Mouse (Mus musculus): ENCODE results near the gene Ap5z1.

Gene Ap5z1

GRCm38 (mm10) chr5:142463461-142464454 is at the start of gene Ap5z1:
Ap5z1 (plus strand) TSS chr5:142463944.
- CTCF ChIA-PET = no interaction called here

DNA sequence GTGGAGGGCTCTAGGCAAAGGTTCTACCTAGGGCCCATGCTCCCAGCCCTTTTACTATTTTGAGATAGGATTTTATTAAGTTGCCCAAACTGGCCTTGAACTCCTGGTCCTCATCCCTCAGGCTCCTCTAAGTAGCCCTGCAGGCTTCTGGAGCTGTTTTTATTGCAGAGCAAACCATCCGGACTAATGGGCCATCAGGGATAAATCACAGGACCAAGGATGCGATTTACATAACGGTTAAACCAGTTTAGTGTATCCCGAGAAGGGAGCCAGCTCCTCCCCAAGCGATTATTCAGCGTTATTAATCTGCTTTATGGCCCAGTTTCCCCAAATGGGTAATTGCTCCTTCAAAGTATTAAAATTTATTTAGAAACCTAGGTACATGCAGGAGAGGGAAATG is 48.3 kb upstream of the Ap5z1 start:
- CTCF ChIA-PET = no interaction called here

DNA sequence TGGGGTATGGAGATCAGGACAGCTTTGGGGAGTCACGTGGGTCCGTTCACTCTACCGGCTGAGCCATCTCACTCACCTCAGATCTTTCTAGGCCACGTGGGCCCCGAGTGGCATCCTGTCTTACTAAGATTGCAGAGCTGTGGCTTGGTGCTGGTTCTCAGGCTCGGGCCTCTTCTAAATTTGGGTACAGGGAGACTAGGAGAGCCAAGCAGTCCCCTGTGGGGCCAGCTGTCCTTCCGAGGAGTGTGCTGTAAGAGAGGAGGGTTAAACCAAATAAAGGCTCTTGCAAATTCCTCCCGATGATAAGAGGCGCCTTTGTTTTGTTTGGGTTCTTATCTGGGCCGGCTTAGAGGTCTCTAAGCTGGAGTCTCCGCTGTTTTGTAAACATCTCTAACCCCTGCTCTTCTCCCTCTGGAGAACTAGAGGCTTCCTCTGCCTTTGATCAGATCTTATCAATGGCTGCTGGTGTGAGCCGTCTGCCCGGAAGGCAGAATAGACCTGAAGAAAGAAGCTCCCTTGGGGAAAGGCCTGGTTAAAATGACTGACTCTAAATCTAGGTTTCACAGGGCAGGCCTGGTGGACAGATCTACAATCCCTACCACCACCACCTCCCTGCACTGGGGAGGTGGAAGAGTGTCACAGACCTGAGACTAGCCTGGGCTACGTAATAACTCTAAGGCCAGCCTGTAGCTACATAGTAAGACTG is 47.5 kb upstream of the Ap5z1 start:
- CTCF ChIA-PET = no interaction called here

DNA sequence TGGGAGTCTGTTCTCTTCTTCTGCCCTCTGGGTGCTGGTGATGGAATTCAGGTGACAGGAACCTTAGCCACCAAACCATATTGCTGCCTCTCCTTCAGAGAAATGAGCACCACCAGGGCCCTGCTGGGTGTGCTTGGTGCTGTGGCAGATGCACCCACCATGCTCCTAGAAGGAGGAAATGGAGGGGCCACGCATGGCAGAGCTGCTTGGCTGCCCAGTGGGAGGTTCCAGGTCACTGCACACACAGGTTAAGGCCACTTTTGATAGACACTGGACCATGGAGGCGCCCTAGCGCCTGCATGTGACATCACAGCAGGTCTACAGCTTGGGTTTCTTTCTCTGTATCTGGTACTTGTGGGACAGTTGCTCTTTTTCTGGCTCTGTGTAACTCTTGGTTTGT is 46.6 kb upstream of the Ap5z1 start:
- CTCF ChIA-PET = interaction anchor here (1.0 kb wide), 1 partner anchor 67 kb away, joined by 3 read pairs; no protein-coding TSS in a partner anchor

GRCm38 (mm10) chr5:142417876-142418275 is 45.9 kb upstream of the Ap5z1 start:
- CTCF ChIA-PET = interaction anchor here (1.0 kb wide), 1 partner anchor 68 kb away, joined by 3 read pairs; no protein-coding TSS in a partner anchor

DNA sequence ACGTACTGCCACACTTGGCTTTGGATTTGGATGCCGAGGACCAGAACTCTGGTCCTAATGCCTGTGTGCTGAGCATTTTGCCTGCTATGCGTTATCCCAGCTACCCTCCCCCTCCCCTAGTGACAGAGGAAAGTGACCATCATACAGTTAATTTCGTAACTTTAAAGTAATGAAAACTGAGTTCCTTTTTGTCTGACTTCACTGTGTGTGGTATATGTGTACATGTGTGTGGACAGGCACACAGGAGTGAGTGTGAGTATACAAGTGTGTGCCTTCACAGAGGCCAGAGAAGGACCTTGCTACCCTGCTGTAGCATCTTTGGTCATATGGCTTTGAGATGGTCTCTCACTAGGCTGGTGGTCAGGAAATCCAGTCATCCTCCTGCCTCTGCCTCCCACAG is 45.3 kb upstream of the Ap5z1 start:
- CTCF ChIA-PET = no interaction called here

GRCm38 (mm10) chr5:142420317-142420716 is 43.4 kb upstream of the Ap5z1 start:
- CTCF ChIA-PET = no interaction called here

- CTCF ChIA-PET = no interaction called here
Observed at GRCm38 (mm10) chr5:142420920-142421319, 42.8 kb upstream of the Ap5z1 start.

- CTCF ChIA-PET = no interaction called here
Observed at GRCm38 (mm10) chr5:142421886-142422285, 41.9 kb upstream of the Ap5z1 start.

DNA sequence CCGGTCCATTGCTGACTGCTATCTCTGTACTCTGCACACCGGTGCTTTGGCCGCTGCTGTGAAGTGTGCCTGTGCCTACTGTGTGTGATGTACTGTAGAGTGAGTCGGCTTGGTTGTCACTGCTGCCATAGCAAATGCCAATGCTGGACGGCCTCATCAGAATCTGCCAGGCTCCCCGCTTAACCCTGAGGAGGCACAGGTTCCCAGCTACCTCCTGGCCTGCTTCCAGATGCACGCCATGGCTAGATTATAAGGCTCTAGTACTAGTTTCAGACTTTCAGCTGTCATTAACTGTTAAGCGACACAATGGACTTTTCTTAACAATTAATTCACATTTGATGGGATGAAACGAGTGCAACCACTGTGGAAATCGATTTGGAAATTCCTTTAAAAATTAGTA is 40.6 kb upstream of the Ap5z1 start:
- CTCF ChIA-PET = no interaction called here

DNA sequence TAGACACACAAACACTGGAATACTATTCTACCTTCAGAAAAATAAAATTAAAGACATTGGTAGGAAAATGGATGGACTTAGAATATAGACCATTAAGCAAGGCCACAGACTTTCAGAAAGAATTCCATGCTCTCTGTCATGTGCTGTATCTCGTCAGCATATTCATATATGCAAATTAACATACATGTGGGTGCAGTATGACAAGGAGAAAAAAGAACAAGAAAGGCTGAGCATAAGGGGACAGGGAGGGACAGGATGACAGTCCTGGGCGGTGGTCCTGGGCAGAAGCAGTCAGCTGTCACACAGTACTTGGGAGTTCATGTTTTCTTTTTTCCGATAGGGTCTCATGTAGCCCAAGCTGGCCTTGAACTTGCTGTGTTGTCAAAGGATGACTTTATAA is 40.0 kb upstream of the Ap5z1 start:
- CTCF ChIA-PET = no interaction called here

DNA sequence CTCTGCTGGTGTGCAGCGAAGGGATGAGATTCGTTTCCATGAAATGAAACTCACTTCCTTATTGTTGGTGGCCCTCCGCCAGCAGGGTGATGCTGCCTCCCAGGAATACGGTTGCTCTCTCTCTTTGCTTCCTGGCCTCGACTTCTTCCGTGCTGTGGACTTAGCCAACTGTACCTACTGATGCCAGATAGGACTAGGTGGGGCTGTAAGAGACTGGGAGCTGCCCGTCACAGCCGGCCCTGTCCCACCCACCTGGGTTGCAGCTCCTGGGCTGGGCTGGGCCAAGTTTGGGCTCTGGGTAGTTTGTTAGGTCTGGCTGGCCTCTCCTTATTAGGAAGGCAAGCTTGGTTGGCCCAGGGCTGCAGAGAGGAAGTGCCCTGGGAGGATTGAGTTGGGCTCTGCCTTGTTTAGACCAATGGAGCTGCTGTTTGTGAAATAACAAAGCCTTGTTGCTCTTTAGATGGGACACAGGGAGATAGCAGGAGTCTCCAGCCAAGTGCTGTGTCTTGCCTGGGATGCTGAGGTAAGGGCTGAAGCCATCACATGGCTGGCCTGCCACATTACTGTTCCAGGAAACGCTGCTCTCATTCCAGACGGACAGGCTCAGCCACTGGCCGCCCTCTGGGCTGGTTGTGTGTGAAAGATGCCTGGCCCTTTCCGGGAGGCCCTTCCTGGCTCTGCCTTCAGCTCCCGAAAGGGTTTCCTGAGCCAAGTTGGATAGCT is 39.0 kb upstream of the Ap5z1 start:
- CTCF ChIA-PET = interaction anchor here (0.5 kb wide), 1 partner anchor 358 kb away, joined by 3 read pairs; no protein-coding TSS in a partner anchor

DNA sequence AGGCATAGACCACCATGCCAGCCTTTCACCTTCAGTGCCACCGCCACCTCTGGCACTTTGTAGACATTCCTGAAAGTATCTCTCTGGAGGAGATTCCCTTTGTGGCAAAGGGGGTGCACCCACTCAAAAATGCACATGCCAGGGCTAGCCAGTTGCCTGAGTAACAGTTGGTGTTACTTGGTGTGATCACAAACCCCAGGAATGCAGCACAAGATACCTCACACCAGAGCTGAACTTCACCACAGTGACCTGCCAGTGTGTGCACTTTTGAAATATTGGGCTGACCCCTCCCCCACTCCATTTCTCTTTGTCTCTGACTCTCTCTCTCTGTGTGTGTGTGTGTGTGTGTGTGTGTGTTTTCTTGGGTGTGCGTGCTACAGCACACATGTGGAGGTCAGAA is 37.3 kb upstream of the Ap5z1 start:
- CTCF ChIA-PET = no interaction called here

- CTCF ChIA-PET = no interaction called here
Observed at GRCm38 (mm10) chr5:142427876-142428275, 35.9 kb upstream of the Ap5z1 start.

DNA sequence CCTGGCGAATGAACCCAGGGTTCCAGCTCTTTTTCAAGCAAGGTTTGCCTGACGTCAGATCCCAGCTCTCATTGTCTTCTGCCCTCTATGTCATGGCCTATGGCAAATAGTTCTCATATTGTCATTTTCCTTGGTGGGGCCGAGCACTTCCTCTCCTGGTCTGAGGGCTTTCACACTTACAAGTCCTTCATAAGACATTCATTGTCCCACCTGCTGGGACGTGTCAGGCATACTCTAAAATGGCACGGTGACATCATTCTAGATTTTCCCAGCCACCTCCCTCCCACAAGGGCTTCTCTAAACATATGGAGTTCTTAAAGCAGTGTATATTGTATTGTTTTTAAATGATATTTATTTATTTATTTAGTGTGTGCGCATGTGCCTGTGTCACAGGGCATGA is 35.1 kb upstream of the Ap5z1 start:
- CTCF ChIA-PET = interaction anchor here (0.7 kb wide), 1 partner anchor 32 kb away, joined by 4 read pairs; no protein-coding TSS in a partner anchor

- CTCF ChIA-PET = no interaction called here
Observed at GRCm38 (mm10) chr5:142431029-142431428, 32.7 kb upstream of the Ap5z1 start.

GRCm38 (mm10) chr5:142431811-142432434 is 31.8 kb upstream of the Ap5z1 start:
- CTCF ChIA-PET = no interaction called here

GRCm38 (mm10) chr5:142432695-142433094 is 31.0 kb upstream of the Ap5z1 start:
- CTCF ChIA-PET = no interaction called here

DNA sequence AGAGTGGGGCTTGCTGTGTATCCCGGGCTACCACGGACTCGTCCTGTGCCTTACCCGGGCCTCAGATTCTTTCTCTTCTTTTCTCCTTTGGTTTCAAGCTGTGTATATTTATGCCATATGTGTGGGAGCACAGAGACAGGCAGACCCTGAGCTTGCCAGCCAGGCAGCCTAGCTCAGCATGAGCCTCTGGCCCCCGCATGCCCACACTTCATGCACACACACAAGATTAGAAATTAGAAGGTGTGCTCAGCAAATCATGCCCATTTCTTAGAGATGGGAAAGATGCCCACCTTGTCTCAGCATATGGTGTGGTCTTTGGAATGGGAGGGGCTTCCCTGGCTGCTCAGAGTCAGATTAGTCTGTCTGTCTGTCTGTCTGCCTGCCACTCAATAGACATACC is 29.7 kb upstream of the Ap5z1 start:
- CTCF ChIA-PET = no interaction called here

- CTCF ChIA-PET = no interaction called here
Observed at GRCm38 (mm10) chr5:142435736-142436135, 28.0 kb upstream of the Ap5z1 start.

- CTCF ChIA-PET = interaction anchor here (0.7 kb wide), 1 partner anchor 1470 kb away, joined by 3 read pairs; no protein-coding TSS in a partner anchor
Observed at GRCm38 (mm10) chr5:142438380-142438938, 25.3 kb upstream of the Ap5z1 start.

All from spleen, embryonic (tissue).